Mouse (Mus musculus): ENCODE measurements around the gene Dnah3. TPM values are rescaled to one million over a fixed set of nuclear protein-coding genes. Genes with fewer than 3 reads are reported as not detected.

Dnah3 gene
- polyA plus RNA-seq, 1 experiment from 2014 or later, result 0.15 TPM

DNA sequence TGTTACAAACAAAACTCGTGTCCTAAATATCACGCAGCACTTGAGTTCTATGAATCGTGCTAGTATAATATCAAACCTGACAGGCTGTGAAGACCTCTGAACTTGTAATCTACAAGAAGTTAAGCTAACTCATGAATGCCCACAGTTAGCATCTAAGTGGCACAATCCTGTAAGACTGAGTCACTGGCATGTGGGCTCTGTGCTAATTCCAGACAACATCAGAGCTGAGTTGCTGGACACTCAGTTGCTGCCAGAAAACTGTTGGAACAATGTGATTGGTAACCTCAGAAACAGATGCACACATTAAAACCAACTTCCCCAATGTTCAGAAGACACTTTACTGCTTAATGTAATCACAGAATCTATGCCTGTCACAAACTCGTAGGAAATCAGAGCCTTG lies 207.2 kb downstream of the Dnah3 start:
- H3K4me2 ChIP-seq (ENCODE audit: low read length), result no peak overlapping the region
- no peaks in the 10 kb centered on the region for H3K9me3 ChIP-seq (replicated peaks; ENCODE audit: control insufficient read depth, low read length, poor library complexity, severe bottlenecking)
- WGBS, result 93% methylated on average over 4 of the region's 4 CpGs
- peaks cover 8% of the 10 kb centered on the region; the same call in 1 of the 2 replicates for H3K4me1 ChIP-seq (ENCODE audit: control insufficient read depth, insufficient read depth, low read length)
- H3K9ac ChIP-seq (ENCODE audit: low read depth, low read length), result no peak overlapping the region
- no peak for ATAC-seq
- H3K4me3 ChIP-seq (ENCODE audit: low read depth, low read length), result no peak overlapping the region
- H3K27me3 ChIP-seq (ENCODE audit: control insufficient read depth, insufficient read depth, low read depth, low read length), result no peaks in the 10 kb centered on the region
- no peak overlapping the region for H3K27ac ChIP-seq (ENCODE audit: low read length)
- no peaks in the 10 kb centered on the region for H3K36me3 ChIP-seq (ENCODE audit: control insufficient read depth, insufficient read depth, low read length)

DNA sequence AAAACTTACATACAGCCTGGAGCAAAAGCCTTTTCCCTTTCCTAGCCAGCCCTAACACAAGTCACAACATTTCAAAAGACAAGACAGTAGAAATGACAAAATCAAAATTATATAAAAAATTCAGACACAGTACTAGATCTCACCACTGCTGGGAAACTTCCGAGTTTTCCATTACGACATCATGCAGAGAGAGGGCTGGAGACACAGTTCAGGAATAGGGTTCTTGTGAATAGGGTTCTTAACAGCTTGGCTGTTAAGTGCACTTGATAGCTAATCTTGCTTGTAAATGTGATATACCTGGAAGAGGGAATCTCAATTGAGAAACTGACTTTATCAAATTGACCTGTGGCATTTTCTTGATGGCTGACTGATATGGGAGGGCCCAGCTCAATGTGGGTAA lies 213.9 kb downstream of the Dnah3 start:
- Histone ChIP-seq H3K27ac (ENCODE audit: low read length) (no peak overlapping the region), H3K36me3 (ENCODE audit: control insufficient read depth, insufficient read depth, low read length) (no peaks in the 10 kb centered on the region), H3K27me3 (ENCODE audit: control insufficient read depth, insufficient read depth, low read depth, low read length) (no peaks in the 10 kb centered on the region), H3K4me1 (ENCODE audit: control insufficient read depth, insufficient read depth, low read length) (no peaks in the 10 kb centered on the region), H3K4me3 (ENCODE audit: low read depth, low read length) (no peak overlapping the region), H3K9me3 (replicated peaks; ENCODE audit: control insufficient read depth, low read length, poor library complexity, severe bottlenecking) (no peaks in the 10 kb centered on the region), H3K9ac (ENCODE audit: low read depth, low read length) (no peak overlapping the region), H3K4me2 (ENCODE audit: low read length) (no peak overlapping the region)
- ATAC-seq, result no peak
- 95% methylated on average over 2 of the region's 2 CpGs for WGBS

DNA sequence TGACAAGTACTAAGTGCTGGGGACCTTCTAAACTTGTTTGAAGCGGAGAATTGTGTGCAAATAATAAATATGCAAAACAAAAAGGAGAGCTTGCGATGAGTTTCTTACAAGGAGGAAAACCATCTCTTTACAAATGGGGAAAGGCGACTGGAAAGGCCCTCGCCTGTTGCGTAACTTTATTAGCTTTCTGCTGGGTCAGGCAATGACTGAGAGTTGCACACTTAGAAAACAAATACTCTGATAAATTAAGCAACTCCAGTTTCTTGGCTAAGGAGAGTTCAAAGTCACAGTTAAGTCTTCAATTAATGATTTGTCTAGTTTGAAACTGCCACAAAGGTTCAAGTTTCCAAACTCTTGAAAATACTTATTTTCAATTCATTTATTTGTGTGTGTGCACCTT lies 214.7 kb downstream of the Dnah3 start:
- no peaks in the 10 kb centered on the region for H3K36me3 ChIP-seq (ENCODE audit: control insufficient read depth, insufficient read depth, low read length)
- no peaks in the 10 kb centered on the region for H3K27me3 ChIP-seq (ENCODE audit: control insufficient read depth, insufficient read depth, low read depth, low read length)
- H3K9ac ChIP-seq (ENCODE audit: low read depth, low read length), result no peak overlapping the region
- H3K4me3 ChIP-seq (ENCODE audit: low read depth, low read length), result no peak overlapping the region
- no peak overlapping the region for H3K27ac ChIP-seq (ENCODE audit: low read length)
- ATAC-seq, result no peak
- WGBS, result 85% methylated on average over 5 of the region's 5 CpGs
- H3K9me3 ChIP-seq (replicated peaks; ENCODE audit: control insufficient read depth, low read length, poor library complexity, severe bottlenecking), result no peaks in the 10 kb centered on the region
- no peaks in the 10 kb centered on the region for H3K4me1 ChIP-seq (ENCODE audit: control insufficient read depth, insufficient read depth, low read length)
- H3K4me2 ChIP-seq (ENCODE audit: low read length), result no peak overlapping the region

DNA sequence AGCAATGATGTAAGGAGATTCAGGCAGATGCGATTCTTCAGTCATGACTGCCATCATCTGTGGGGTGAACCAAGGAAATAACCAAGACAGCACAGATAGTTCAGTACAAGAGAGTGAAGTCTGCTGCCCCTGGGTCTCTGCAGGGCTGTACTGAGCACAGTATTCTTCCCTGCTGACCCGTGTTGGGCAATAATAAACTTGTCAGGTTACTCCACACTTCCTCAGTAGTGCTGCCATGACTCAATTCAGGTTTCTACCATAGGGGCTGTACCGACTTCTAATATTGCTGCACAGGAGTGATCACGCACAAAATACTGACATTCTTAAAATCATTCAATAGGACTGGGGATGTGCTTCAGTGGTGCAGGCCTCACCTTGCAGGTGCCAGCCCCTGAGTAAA lies 215.9 kb downstream of the Dnah3 start:
- Histone ChIP-seq H3K9me3 (replicated peaks; ENCODE audit: control insufficient read depth, low read length, poor library complexity, severe bottlenecking) (no peaks in the 10 kb centered on the region), H3K4me1 (ENCODE audit: control insufficient read depth, insufficient read depth, low read length) (no peaks in the 10 kb centered on the region), H3K27me3 (ENCODE audit: control insufficient read depth, insufficient read depth, low read depth, low read length) (no peaks in the 10 kb centered on the region), H3K4me2 (ENCODE audit: low read length) (no peak overlapping the region), H3K9ac (ENCODE audit: low read depth, low read length) (no peak overlapping the region), H3K27ac (ENCODE audit: low read length) (no peak overlapping the region), H3K4me3 (ENCODE audit: low read depth, low read length) (no peak overlapping the region), H3K36me3 (ENCODE audit: control insufficient read depth, insufficient read depth, low read length) (no peaks in the 10 kb centered on the region)
- ATAC-seq, result no peak
- 98% methylated on average over 4 of the region's 4 CpGs for WGBS

DNA sequence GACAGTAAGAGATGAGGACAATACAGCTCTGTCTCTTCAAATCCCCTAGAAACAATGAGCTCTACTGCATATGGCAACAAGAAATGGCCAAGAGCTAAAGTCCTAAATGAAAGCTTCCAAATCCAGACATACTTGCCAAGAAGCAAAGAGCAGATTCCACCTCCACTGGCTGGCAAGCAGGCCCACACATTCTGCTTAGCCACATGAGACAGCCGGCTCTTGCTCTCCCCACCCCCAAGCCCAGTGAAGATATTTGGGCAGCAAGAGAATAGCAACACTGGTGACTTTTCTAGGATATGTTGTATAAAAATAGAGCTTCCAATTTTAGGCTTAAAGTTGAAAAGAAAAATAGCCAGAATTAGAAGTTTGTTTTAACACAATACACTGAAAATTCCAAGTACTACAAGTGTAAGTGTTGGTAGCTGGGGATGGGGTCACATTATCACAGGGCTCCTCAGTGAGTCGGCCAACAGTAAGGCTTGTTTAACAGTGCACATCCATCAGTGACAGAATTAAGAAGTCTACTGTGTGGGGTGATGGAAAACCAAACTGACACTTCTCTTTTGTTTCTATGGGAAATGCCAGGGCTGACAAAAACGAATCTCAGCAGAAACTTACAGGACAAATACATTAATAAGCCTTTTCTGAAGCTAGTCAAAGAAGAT lies 219.2 kb downstream of the Dnah3 start:
- Histone ChIP-seq H3K4me2 (ENCODE audit: low read length) (no peak overlapping the region), H3K9ac (ENCODE audit: low read depth, low read length) (no peak overlapping the region), H3K9me3 (replicated peaks; ENCODE audit: control insufficient read depth, low read length, poor library complexity, severe bottlenecking) (no peaks in the 10 kb centered on the region), H3K36me3 (ENCODE audit: control insufficient read depth, insufficient read depth, low read length) (no peaks in the 10 kb centered on the region), H3K27me3 (ENCODE audit: control insufficient read depth, insufficient read depth, low read depth, low read length) (no peaks in the 10 kb centered on the region), H3K4me3 (ENCODE audit: low read depth, low read length) (no peak overlapping the region), H3K27ac (ENCODE audit: low read length) (no peak overlapping the region), H3K4me1 (ENCODE audit: control insufficient read depth, insufficient read depth, low read length) (peaks cover 5% of the 10 kb centered on the region; the same call in 1 of the 2 replicates)
- ATAC-seq, result no peak
- WGBS, result 54% methylated on average over 3 of the region's 3 CpGs

DNA sequence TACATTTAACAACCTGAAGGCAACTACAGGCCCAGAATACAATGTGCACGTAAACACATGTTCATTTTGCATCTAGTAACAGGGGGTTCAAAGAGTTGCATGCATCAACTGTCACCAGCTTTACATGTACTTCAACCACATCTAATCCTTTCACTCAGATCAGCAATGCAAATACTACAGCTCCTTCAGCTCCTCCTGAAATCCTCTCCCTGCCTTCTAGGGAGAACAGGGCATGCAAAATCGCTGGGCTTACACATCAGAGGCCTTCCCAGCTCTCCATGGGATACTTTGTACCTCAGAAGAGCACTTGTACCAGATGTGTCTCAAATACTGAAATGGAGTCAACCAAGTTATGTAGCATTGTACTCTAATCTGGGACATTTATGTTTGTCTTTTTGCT lies 222.0 kb downstream of the Dnah3 start:
- no peak overlapping the region for H3K9ac ChIP-seq (ENCODE audit: low read depth, low read length)
- H3K27ac ChIP-seq (ENCODE audit: low read length), result no peak overlapping the region
- H3K4me2 ChIP-seq (ENCODE audit: low read length), result no peak overlapping the region
- WGBS, result 20% methylated on average over 2 of the region's 2 CpGs
- no peak overlapping the region for H3K4me3 ChIP-seq (ENCODE audit: low read depth, low read length)
- peaks cover 5% of the 10 kb centered on the region; the same call in 1 of the 2 replicates for H3K4me1 ChIP-seq (ENCODE audit: control insufficient read depth, insufficient read depth, low read length)
- no peak for ATAC-seq
- H3K27me3 ChIP-seq (ENCODE audit: control insufficient read depth, insufficient read depth, low read depth, low read length), result no peaks in the 10 kb centered on the region
- H3K36me3 ChIP-seq (ENCODE audit: control insufficient read depth, insufficient read depth, low read length), result no peaks in the 10 kb centered on the region; the same call in 1 of the 2 replicates
- no peaks in the 10 kb centered on the region for H3K9me3 ChIP-seq (replicated peaks; ENCODE audit: control insufficient read depth, low read length, poor library complexity, severe bottlenecking)

Other genes starting within 250 kb of the Dnah3 start
- 22.3 and 23.8 TPM in 2 replicates for gene Lyrm1, start 199.4 kb downstream of the Dnah3 start, polyA plus RNA-seq (2015; fragmentation: Nextera tagmentation; extraction: Ambion mirVana)
- 19.1 and 19.8 TPM in 2 replicates for gene Dcun1d3, start 199.0 kb downstream of the Dnah3 start, polyA plus RNA-seq (2015; fragmentation: Nextera tagmentation; extraction: Ambion mirVana)
- gene Tmem159, start 7.1 kb upstream of the Dnah3 start, polyA plus RNA-seq (2015; fragmentation: Nextera tagmentation; extraction: Ambion mirVana), result 12.9 and 31.7 TPM in 2 replicates
- not detected in 2 replicates for gene Zp2, start 50.0 kb upstream of the Dnah3 start, polyA plus RNA-seq (2015; fragmentation: Nextera tagmentation; extraction: Ambion mirVana)
- not detected in 2 replicates for gene Anks4b, start 78.6 kb upstream of the Dnah3 start, polyA plus RNA-seq (2015; fragmentation: Nextera tagmentation; extraction: Ambion mirVana)
- gene Crym, start 106.8 kb upstream of the Dnah3 start, polyA plus RNA-seq (2015; fragmentation: Nextera tagmentation; extraction: Ambion mirVana), result 19.0 and 32.3 TPM in 2 replicates
- not detected in 2 replicates for gene Abca14, start 108.7 kb upstream of the Dnah3 start, polyA plus RNA-seq (2015; fragmentation: Nextera tagmentation; extraction: Ambion mirVana)
- not detected in 2 replicates for gene Abca15, start 233.4 kb upstream of the Dnah3 start, polyA plus RNA-seq (2015; fragmentation: Nextera tagmentation; extraction: Ambion mirVana)

All from midbrain, embryonic 16.5 days (tissue).